Mouse (Mus musculus) forebrain, embryonic 10.5 days (tissue): ENCODE results near the gene Ugt1a6a. TPM values are rescaled to one million over a fixed set of nuclear protein-coding genes. Genes with fewer than 3 reads are reported as not detected.

Experiments
- DNase-seq: peaks from one replicate; pipeline ENCODE4 v3.0.0-alpha.2; 2017; ENCODE audit warnings: low spot score; ENCODE audit errors: extremely low spot score
- H3K27ac ChIP-seq: fragments of 300-500 bp; sonication (generic); 2 replicates; pipeline ENCODE4 v1.5.1; 2016; ENCODE audit warnings: mild to moderate bottlenecking
- H3K27me3 ChIP-seq: fragments of 300-500 bp; sonication (generic); 2 replicates; pipeline ENCODE4 v1.6.1; 2016; ENCODE audit warnings: mild to moderate bottlenecking; ENCODE audit not compliant: poor library complexity, severe bottlenecking
- H3K36me3 ChIP-seq: fragments of 300-500 bp; sonication (generic); replicated peaks from 2 replicates; pipeline ENCODE4 v1.6.1; 2016; ENCODE audit warnings: mild to moderate bottlenecking, moderate library complexity
- H3K4me1 ChIP-seq: fragments of 300-500 bp; sonication (generic); 2 replicates; pipeline ENCODE4 v1.6.1; 2016
- H3K4me3 ChIP-seq: fragments of 300-500 bp; sonication (generic); 2 replicates; pipeline ENCODE4 v1.5.1; 2016; ENCODE audit warnings: mild to moderate bottlenecking, moderate library complexity
- H3K9me3 ChIP-seq: fragments of 300-500 bp; sonication (generic); 2 replicates; pipeline ENCODE4 v1.6.1; 2016; ENCODE audit warnings: mild to moderate bottlenecking, moderate library complexity
- WGBS: fragments of 180-500 bp; shearing (Covaris S2); methylation state at CpG from one replicate; pipeline ENCODE4 v1.1.7; 2016; 5-methylcytosine and 5-hydroxymethylcytosine counted together
- polyA plus RNA-seq: library from polyadenylated mRNA; unstranded; fragments of >200 nt; fragmentation: Nextera tagmentation; extraction: Ambion mirVana; gene quantifications from 2 replicates; pipeline ENCODE4 v1.2.1, GENCODE M21; 2016

Gene Ugt1a6a
- polyA plus RNA-seq, 1 experiment from 2014 or later: 0.20 TPM

DNA sequence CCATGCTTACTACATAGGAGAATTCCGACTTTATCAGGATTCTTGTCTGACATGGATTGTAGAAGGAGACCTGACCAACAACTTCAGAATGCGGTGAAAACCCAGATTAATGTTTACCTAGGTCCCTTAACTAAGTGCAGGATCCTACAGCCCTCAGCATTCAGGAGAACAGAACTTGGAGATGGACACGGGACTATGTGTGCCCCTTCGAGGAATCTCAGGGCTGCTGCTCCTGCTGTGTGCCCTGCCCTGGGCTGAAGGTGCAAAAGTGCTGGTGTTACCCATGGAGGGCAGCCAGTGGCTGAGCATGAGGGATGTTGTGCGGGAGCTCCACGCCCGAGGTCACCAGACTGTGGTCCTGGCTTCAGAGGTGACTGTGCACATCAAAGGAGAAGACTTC is 65.8 kb downstream of the Ugt1a6a start, which contains the start of gene Ugt1a2:
TSS of gene Ugt1a2 (plus strand) at position 146 of the 400 bp plus-strand sequence.
- Histone ChIP-seq H3K4me1 (peaks cover 6% of the 10 kb centered on the region), H3K27me3 (peaks cover 12% of the 10 kb centered on the region), H3K4me3 (no peak within 1 kb of the TSS), H3K9me3 (peaks cover 25% of the 10 kb centered on the region), H3K27ac (no peak within 1 kb of the TSS), H3K36me3 (no peaks in the 10 kb centered on the region; the same call in none of the 2 replicates)
- no peak for DNase-seq
- 85% methylated on average over 7 of the region's 7 CpGs for WGBS

DNA sequence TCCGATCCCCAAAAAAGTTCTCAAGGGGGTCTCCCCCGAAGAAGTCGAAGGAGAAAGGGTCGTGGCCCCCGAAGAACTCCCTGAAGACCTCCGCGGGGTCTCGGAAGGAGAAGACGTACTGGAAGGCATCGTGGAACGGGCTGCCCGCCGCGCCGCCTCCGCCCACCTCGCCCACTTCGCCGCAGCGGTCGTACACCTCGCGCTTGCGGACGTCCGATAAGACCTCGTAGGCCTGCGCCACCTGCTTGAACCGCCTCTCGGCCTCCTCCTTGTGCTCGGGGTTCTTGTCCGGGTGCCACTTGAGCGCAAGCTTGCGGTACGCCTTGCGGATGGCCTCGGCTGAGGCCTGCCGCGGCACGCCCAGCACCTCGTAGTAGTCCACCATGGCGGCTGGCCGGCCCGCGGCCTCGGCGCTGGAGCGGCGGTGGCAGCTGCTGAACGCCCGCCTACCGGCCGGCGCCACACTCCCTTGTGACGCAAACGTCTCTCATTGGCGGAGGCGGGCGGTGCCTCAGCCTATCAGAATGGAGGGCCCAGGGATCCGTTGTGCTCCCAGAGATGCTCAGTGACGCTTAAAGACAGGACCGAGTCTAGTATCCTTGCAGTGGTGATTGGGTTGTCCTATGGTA is 70.8 kb downstream of the Ugt1a6a start, which contains the start of gene Dnajb3:
TSS of gene Dnajb3 (minus strand) at position 489 of the 629 bp plus-strand sequence.
- WGBS: 5% methylated on average over 62 of the region's 62 CpGs
- Histone ChIP-seq H3K4me1 (peaks cover 11% of the 10 kb centered on the region), H3K9me3 (peaks cover 27% of the 10 kb centered on the region), H3K4me3 (peak within 1 kb of the TSS; percentile 56), H3K36me3 (no peaks in the 10 kb centered on the region; the same call in none of the 2 replicates), H3K27ac (peak within 1 kb of the TSS; percentile 83), H3K27me3 (peaks cover 26% of the 10 kb centered on the region)
- peak; percentile 85 for DNase-seq

DNA sequence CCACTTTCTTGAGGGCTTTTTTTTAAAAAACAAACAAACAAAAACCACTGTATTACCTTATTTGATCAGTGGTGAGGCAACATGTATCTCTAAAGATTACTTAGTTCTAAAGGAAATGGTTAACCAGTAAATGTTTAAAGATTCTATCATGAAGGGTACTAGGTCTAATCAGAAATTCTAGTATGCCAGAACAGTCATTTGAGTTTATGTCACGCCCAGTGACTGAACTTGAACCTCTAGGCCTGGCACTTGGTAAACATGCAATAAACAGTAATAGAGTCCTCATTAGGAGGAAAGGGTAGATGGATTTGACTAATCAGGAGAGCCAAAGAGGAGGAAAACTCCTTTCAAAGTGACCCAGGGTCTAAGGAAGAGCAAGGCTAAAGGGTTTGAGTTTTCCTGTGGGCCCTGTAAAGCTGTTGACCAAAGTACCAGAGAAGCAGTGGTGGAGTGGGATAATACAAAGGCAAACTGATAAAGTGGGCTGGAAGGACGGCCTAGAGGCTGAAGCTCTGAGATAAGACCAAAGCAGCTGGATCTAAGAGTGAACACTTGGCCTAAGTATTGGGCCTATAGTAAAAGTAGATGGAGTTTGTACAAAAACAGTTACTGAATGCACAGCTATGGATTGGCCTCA is 72.4 kb downstream of the Ugt1a6a start:
- WGBS: 81% methylated on average over 2 of the region's 2 CpGs
- H3K4me3 ChIP-seq: no peak overlapping the region
- no peak for DNase-seq

DNA sequence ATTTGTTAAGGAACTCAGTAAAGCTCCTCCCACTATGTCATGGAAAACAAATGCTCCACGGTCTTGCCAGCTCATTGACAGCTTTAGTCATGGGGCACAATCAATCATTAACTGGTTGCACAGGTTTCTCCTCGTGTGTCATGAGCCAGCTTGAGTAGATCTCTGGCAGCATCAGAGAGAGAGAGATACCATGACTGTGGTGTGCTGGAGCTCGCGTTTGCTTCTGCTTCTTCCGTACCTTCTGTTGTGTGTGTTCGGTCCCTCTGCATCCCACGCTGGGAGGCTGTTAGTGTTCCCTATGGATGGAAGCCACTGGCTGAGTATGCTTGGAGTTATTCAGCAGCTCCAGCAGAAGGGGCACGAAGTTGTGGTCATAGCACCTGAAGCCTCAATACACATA is 77.2 kb downstream of the Ugt1a6a start, which contains the start of gene Ugt1a1:
TSS of gene Ugt1a1 (plus strand) at position 148 of the 400 bp plus-strand sequence.
- Histone ChIP-seq H3K27ac (no peak within 1 kb of the TSS), H3K36me3 (no peaks in the 10 kb centered on the region), H3K9me3 (peaks cover 54% of the 10 kb centered on the region), H3K4me3 (no peak within 1 kb of the TSS), H3K27me3 (peaks cover 4% of the 10 kb centered on the region), H3K4me1 (no peaks in the 10 kb centered on the region)
- WGBS: 70% methylated on average over 8 of the region's 8 CpGs
- peak; percentile 26 for DNase-seq

More for the DNA sequence above, 72.4 kb downstream of the Ugt1a6a start:
- H3K9me3 ChIP-seq: peaks cover 35% of the 10 kb centered on the region
- H3K27me3 ChIP-seq: peaks cover 26% of the 10 kb centered on the region
- no peak overlapping the region for H3K27ac ChIP-seq
- peaks cover 11% of the 10 kb centered on the region for H3K4me1 ChIP-seq
- H3K36me3 ChIP-seq: no peaks in the 10 kb centered on the region; the same call in none of the 2 replicates

DNA sequence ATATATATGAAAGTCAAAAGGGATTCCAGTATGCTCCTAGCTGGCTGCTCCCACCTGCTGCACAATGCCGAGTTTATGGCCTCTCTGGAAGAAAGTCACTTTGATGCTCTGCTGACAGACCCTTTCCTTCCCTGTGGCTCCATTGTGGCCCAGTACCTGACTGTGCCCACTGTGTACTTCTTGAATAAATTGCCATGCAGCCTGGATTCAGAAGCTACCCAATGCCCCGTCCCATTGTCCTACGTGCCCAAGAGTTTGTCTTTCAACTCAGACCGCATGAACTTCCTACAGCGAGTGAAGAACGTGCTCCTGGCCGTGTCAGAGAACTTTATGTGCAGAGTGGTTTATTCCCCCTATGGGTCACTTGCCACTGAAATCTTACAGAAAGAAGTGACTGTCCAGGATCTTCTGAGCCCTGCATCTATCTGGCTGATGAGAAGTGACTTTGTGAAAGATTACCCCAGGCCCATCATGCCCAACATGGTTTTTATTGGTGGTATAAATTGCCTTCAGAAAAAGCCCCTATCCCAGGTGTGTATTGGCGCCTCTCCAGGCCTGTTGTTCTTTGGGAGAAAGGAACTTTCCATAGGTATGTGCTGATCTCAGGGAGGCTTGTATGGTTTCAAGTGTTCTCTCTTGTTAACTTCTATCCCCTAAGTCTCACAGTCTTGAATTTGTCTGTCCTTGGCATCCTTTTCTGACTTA is 77.9 kb downstream of the Ugt1a6a start:
- Histone ChIP-seq H3K36me3 (no peaks in the 10 kb centered on the region), H3K4me3 (no peak overlapping the region), H3K27ac (no peak overlapping the region), H3K9me3 (peaks cover 54% of the 10 kb centered on the region), H3K27me3 (no peaks in the 10 kb centered on the region), H3K4me1 (no peaks in the 10 kb centered on the region)
- WGBS: 63% methylated on average over 8 of the region's 8 CpGs
- peak; percentile 31 for DNase-seq

DNA sequence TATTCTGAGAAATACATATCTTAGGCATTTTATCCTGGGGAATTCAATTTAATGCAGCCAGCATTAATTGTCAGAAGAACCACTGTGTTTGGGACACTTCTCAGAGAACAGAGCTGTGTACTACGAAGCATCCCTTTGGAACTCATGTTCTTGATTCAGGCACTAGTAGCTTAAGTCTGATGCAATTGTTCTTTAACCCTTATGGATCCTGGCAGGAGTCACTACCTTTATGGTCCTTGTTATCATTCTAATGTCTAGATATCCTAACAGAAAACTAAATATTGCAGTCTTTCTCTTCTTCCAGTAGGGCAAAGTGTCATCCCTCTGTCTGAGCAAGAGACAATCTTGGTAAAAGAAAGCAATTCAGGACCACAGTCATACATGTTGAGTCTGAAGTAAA is 78.5 kb downstream of the Ugt1a6a start:
- H3K4me3 ChIP-seq: no peak overlapping the region
- H3K27ac ChIP-seq: no peak overlapping the region
- H3K36me3 ChIP-seq: no peaks in the 10 kb centered on the region
- no peaks in the 10 kb centered on the region for H3K27me3 ChIP-seq
- no peak for DNase-seq
- H3K9me3 ChIP-seq: peaks cover 54% of the 10 kb centered on the region
- H3K4me1 ChIP-seq: no peaks in the 10 kb centered on the region
- 83% methylated on average over 1 of the region's 1 CpGs for WGBS

DNA sequence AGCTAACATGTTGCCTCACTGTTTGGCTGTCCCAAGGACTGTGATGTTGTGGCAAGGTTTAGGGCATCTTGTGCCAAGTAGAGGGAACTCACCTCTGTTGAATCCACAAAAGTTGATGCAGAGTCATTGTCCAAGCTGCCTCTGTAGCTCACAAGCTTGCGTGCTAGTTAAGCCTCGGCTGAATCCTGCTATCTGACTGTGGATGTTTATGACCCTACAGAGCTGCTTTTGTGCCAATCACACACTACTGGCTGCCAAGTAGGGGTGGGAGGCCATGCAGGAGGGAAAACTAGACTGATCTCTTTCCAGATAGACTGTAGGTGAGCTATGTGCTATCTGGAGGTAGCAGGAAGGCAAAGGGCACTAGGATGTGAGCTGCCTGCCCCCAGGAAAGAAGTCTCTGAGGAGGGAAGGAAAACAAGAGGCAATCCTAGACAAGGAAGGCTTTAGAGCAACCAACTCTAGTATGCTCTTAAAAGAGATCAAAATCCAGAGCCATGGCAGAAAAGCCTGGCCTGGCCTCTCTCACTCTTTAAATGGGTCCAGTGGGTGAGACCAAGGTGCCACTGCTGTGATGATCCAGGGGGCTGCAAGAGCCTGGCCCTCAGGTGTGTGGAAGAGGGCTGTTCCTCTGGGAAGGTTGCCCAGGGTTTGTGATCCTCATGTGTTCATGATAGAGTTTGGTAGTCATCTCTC is 79.3 kb downstream of the Ugt1a6a start:
- Histone ChIP-seq H3K9me3 (peaks cover 54% of the 10 kb centered on the region), H3K27ac (no peak overlapping the region), H3K4me1 (no peaks in the 10 kb centered on the region), H3K27me3 (no peaks in the 10 kb centered on the region), H3K36me3 (no peaks in the 10 kb centered on the region), H3K4me3 (no peak overlapping the region)
- WGBS: 88% methylated on average over 2 of the region's 2 CpGs
- DNase-seq: peak; percentile 21

DNA sequence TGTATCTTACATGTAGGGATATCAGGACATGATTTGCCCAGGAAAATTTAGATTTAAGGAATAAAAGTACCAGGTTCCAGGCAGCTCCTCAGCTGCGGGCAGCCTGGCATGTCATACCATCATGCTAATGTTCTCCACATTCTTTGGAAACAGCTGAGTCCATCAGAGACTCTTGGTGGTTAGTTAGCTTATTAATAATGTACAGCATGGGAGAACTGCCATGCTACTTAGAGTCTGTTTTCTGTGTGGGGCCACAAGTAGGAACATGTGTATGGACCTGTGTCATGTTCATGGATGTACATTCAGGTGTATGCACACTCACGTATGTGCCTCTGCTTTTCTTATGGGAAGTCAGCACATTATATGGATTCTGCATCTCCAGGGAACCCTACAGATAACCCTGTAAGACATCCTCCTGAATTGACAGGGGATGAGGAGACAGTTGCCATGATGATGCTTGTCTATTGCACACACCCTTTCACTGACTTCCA is 79.9 kb downstream of the Ugt1a6a start:
- H3K27me3 ChIP-seq: no peaks in the 10 kb centered on the region
- H3K4me3 ChIP-seq: no peak overlapping the region
- H3K9me3 ChIP-seq: peaks cover 54% of the 10 kb centered on the region
- H3K27ac ChIP-seq: no peak overlapping the region
- DNase-seq: peak; percentile 14
- no peaks in the 10 kb centered on the region for H3K4me1 ChIP-seq
- 81% methylated on average over 2 of the region's 2 CpGs for WGBS
- H3K36me3 ChIP-seq: no peaks in the 10 kb centered on the region

DNA sequence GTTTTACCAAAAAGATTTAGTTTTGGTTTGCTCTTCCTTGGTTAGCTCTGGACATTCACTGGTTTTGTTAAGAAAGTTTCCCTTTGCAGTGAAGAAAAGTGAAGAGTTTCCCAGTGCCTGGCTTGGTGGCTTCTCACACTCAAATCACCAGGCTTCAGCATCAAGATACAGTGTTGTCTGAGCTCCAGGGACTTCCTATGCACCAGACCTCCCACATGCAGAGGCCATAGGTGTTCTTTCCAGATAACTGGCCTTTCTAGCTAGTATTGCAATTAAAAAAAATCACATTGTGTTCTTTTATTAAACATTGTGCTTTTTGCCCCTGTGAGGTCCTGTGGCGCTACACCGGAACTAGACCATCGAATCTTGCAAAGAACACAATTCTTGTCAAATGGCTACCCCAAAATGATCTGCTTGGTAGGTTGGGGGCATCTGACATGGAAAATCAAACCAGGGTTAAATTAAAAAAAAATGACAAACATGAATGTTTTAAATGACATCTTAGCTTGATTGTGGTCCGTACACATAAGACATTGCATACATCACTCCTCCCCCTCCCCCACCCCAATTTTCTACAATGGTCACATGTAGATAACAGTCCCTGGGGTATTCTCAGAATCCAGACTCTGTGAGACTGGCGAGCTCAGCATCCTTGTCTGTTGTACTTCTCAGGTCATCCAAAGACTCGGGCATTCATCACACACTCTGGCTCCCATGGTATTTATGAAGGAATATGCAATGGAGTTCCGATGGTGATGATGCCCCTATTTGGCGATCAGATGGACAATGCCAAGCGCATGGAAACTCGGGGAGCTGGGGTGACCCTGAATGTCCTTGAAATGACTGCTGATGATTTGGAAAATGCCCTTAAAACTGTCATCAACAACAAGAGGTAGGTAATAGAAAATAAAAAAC is 81.1 kb downstream of the Ugt1a6a start:
- no peak overlapping the region for H3K4me3 ChIP-seq
- 73% methylated on average over 10 of the region's 10 CpGs for WGBS
- H3K27ac ChIP-seq: no peak overlapping the region
- H3K27me3 ChIP-seq: no peaks in the 10 kb centered on the region
- H3K4me1 ChIP-seq: no peaks in the 10 kb centered on the region
- peaks cover 51% of the 10 kb centered on the region; the same call in 1 of the 2 replicates for H3K9me3 ChIP-seq
- DNase-seq: peak; percentile 30
- H3K36me3 ChIP-seq: no peaks in the 10 kb centered on the region

DNA sequence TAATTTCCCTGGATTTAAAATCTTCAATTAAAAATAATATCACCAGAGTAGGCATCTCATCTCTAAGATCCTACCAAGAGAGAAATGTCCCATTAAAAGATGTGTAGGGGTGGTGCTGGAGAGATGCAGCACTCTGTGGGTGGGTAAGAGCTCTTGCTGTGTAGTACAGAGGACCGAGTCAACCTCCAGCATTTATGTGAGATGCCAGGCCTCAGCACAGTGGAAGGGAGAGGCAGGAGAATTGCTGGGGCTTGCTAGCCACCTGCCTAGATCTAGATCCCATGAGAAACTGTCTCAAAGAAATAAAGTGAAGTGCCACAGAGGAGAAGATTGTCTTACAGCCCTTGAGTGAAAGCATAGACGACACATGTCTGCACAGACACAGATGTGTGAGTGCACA is 81.9 kb downstream of the Ugt1a6a start:
- DNase-seq: peak; percentile 25
- no peak overlapping the region for H3K27ac ChIP-seq
- 60% methylated on average over 2 of the region's 2 CpGs for WGBS
- H3K4me1 ChIP-seq: no peaks in the 10 kb centered on the region
- no peaks in the 10 kb centered on the region for H3K36me3 ChIP-seq
- H3K4me3 ChIP-seq: no peak overlapping the region
- no peaks in the 10 kb centered on the region for H3K27me3 ChIP-seq
- H3K9me3 ChIP-seq: peaks cover 47% of the 10 kb centered on the region; the same call in 1 of the 2 replicates

DNA sequence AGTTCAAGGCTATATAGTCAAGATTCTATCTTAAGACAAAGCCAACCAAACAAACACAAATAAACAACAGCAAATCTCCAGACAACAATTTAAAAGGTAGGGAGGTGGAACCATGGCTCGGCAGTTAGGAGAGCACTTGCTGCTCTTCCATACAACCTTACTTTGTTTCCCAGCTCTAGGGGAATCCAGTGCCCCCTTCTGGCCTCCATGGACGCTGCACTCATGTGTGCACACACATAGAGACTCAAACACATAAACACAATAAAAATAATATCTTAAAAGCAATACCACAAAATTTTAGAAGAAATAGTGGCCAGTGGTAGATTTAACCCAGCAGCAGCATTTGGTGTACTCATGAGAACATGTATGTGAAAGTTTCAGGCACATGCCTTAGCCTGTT is 82.5 kb downstream of the Ugt1a6a start:
- Histone ChIP-seq H3K9me3 (peaks cover 41% of the 10 kb centered on the region), H3K4me3 (no peak overlapping the region), H3K36me3 (no peaks in the 10 kb centered on the region), H3K27ac (no peak overlapping the region), H3K4me1 (no peaks in the 10 kb centered on the region), H3K27me3 (no peaks in the 10 kb centered on the region)
- DNase-seq: peak; percentile 15
- 66% methylated on average over 2 of the region's 2 CpGs for WGBS
